Mouse (Mus musculus): ENCODE data around the gene Dlgap3. TPM values are rescaled to one million over a fixed set of nuclear protein-coding genes. Genes with fewer than 3 reads are reported as not detected.

Gene Dlgap3
- total RNA-seq (2021): under 1 TPM; 0.22 to 0.26 TPM

- intact Hi-C loops (cut with DNase I): no loop called here
- DNase-seq: peak in 1 of 2 experiments; percentile 24
Measured at GRCm38 (mm10) chr4:127168914-127169345, at the start of gene Dlgap3. Gene Dlgap3, plus strand, starts transcription at chr4:127169204.

GRCm38 (mm10) chr4:127123391-127123790, 45.6 kb upstream of the Dlgap3 start, which contains the start of gene Tmem35b:
Gene Tmem35b, plus strand, starts transcription at chr4:127123691.
- DNase-seq: no peak
- intact Hi-C loops (cut with DNase I): no loop called here

GRCm38 (mm10) chr4:127124331-127124730, 44.7 kb upstream of the Dlgap3 start:
- intact Hi-C loops (cut with DNase I): no loop called here
- DNase-seq: no peak

- intact Hi-C loops (cut with DNase I): no loop called here
- DNase-seq: peak; percentile 86 to 89
Measured at GRCm38 (mm10) chr4:127125834-127126463, 43.1 kb upstream of the Dlgap3 start.

- DNase-seq: no peak
- intact Hi-C loops (cut with DNase I): no loop called here
Measured at GRCm38 (mm10) chr4:127134687-127135086, 34.3 kb upstream of the Dlgap3 start.

GRCm38 (mm10) chr4:127137591-127137990, 31.4 kb upstream of the Dlgap3 start:
- intact Hi-C loops (cut with DNase I): no loop called here
- no peak for DNase-seq

GRCm38 (mm10) chr4:127138486-127138885, 30.5 kb upstream of the Dlgap3 start:
- no peak for DNase-seq
- intact Hi-C loops (cut with DNase I): no loop called here

GRCm38 (mm10) chr4:127150031-127150430, 19.0 kb upstream of the Dlgap3 start:
- intact Hi-C loops (cut with DNase I): no loop called here
- no peak for DNase-seq

- intact Hi-C loops (cut with DNase I): no loop called here
- no peak for DNase-seq
Measured at GRCm38 (mm10) chr4:127153345-127153744, 15.7 kb upstream of the Dlgap3 start.

- intact Hi-C loops (cut with DNase I): no loop called here
- no peak for DNase-seq
Measured at GRCm38 (mm10) chr4:127155757-127156156, 13.2 kb upstream of the Dlgap3 start.

GRCm38 (mm10) chr4:127157746-127158145, 11.3 kb upstream of the Dlgap3 start:
- no peak for DNase-seq
- intact Hi-C loops (cut with DNase I): no loop called here

- intact Hi-C loops (cut with DNase I): no loop called here
- DNase-seq: no peak
Measured at GRCm38 (mm10) chr4:127163926-127164325, 5.1 kb upstream of the Dlgap3 start.

GRCm38 (mm10) chr4:127167096-127167495, 1.9 kb upstream of the Dlgap3 start:
- intact Hi-C loops (cut with DNase I): no loop called here
- DNase-seq: no peak

- intact Hi-C loops (cut with DNase I): no loop called here
- no peak for DNase-seq
Measured at GRCm38 (mm10) chr4:127167731-127168130, 1.3 kb upstream of the Dlgap3 start.

- intact Hi-C loops (cut with DNase I): no loop called here
Measured at GRCm38 (mm10) chr4:127168211-127168913, 642 bp upstream of the Dlgap3 start.

GRCm38 (mm10) chr4:127169346-127170221, 580 bp downstream of the Dlgap3 start:
- DNase-seq: peak; percentile 4 to 12
- intact Hi-C loops (cut with DNase I): no loop called here

More at GRCm38 (mm10) chr4:127168211-127168913, 642 bp upstream of the Dlgap3 start:
- peak; percentile 24 to 35 for DNase-seq

GRCm38 (mm10) chr4:127170866-127171265, 1.9 kb downstream of the Dlgap3 start:
- DNase-seq: no peak
- intact Hi-C loops (cut with DNase I): no loop called here

GRCm38 (mm10) chr4:127171341-127171905, 2.4 kb downstream of the Dlgap3 start:
- DNase-seq: no peak
- intact Hi-C loops (cut with DNase I): no loop called here

- intact Hi-C loops (cut with DNase I): no loop called here
Measured at GRCm38 (mm10) chr4:127172119-127172518, 3.1 kb downstream of the Dlgap3 start.

GRCm38 (mm10) chr4:127172614-127173013, 3.6 kb downstream of the Dlgap3 start:
- no peak for DNase-seq
- intact Hi-C loops (cut with DNase I): no loop called here

More at GRCm38 (mm10) chr4:127172119-127172518, 3.1 kb downstream of the Dlgap3 start:
- no peak for DNase-seq

- DNase-seq: peak; percentile 76 to 88
- intact Hi-C loops (cut with DNase I): no loop called here
Measured at GRCm38 (mm10) chr4:127173461-127173860, 4.5 kb downstream of the Dlgap3 start.
